Mouse (Mus musculus) T-helper 1 cell (primary cell): ENCODE results near the gene 1110008P14Rik.

ENCODE experiments used
- in situ Hi-C: fragments of 300-600 bp; cut with MboI, MseI; formaldehyde crosslinking; loops from one replicate; pipeline ENCODE4 v1.15.1; 2025; ENCODE audit warnings: high pct_unique_total_duplicates

1110008P14Rik gene

DNA sequence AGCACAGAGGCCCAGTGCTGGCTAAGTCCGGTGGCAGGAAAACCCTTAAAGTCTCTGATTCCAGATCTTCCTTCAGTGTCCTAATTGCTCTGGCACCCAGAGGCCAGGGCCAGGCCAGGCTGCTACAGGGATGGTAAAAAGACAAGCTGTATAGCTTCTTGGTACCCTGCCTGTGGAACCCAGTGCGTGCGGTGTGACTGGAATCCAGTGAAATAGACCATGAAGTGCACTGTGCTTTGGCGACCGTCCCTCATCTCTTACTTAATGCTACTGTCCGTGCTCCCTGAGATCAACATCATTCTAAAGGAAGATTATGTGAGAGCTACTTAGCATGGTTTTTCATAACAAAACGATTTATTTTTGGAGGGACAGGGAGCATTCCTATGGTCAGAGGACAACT is 29.7 kb upstream of the 1110008P14Rik start:
- in situ Hi-C loops = no loop called here

DNA sequence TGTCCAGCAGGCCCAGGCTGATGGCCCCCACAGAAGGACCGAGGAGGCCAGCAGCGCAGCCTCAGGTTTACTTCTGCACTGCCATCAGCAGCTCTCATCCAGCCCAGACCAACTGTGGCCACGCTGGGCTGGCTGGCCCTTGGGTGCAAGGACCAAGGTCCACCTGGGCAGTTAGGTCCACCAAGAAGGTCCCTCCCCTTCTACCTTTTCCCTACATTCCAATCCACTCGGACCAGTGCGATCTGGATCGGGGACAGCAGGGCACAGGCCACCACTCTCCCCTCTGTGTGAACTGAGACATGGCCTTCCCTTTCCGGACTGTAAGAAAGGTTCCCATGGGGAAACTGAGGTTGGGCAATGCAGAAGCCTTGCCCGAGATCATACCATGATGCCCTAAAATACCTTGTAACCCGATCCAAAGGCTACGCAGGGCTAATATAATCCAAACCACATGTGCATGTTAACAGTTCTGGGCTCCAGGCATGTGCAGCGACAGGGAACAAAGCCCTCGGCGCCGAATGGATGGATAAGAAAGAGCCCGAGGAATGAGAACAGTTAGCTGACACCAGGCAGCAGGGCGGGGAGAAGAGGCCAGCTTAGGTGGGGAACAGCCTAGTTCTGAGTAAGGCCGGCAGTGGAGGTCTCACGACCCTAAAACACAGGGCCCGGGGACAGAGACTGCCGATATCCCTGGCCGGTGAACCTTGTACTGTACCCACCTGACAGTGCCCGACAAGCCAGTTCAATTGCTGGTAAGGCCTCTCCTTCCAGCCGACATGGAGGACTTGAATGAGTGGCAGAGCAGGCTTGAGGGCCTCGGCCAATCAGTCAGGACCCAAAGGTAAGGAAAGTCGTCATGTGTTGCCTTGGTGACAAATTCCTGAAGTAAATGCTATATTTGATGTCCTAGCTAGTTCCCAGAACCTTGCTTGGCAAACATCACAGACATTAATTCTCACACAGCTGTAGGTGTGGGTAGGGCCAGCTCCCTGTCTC is 27.0 kb upstream of the 1110008P14Rik start:
- in situ Hi-C loops = loop anchor here (5.0 kb wide), 1 partner anchor 79 kb away; no protein-coding TSS in a partner anchor

DNA sequence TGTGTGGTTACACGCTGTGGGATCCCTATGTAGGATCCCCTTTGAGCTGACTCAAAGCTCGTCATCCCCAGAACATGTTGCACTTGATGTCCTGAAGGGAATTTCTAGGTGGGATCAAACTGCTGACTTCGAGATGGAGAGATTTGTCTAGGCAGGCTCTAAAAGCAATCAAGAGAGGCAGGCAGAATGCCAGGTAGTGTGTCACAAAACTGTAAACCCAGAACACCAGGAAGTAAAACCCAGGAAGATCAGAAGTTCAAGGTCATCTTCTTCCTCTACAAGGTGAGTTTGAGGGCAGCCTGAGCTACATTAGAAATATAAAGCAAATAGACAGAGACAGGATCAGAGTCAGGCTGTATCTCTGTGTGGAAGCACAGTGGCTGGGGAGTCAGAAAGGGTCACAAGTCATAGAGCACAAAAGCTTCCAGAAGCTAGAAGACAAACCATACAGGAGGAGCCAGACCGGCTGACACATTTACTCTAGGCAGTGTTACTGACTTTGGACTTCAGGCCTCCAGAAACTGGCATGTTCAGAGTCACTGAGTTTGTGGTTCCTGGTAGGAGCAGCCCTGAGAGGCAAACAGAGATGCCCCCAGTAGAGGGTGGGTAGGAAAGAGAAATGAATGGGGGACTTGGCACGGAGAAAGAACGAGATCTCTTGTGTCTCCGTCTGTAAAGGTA is 25.5 kb upstream of the 1110008P14Rik start:
- in situ Hi-C loops = loop anchor here (5.0 kb wide), 1 partner anchor 80 kb away; no protein-coding TSS in a partner anchor

DNA sequence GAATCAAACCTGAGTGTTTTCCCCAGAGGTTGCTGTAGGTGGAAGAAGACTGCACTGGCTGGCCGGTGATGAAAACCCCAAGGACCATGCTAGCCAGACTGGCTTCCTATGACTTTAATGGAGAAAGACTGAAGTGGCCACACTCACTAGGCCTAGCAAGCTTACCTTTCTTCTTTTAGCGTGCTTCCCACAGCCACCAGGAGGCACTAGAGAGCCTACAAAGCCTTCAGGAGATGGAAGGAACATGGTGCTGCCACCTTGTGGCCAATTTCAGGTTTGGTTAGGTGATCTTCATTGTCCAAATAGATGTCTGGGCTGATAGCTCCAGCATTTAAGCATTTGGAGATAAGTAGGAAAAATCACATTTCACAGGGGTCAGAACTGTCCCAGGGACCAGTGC is 22.9 kb upstream of the 1110008P14Rik start:
- in situ Hi-C loops = loop anchor here (5.0 kb wide), 1 partner anchor 83 kb away; no protein-coding TSS in a partner anchor

DNA sequence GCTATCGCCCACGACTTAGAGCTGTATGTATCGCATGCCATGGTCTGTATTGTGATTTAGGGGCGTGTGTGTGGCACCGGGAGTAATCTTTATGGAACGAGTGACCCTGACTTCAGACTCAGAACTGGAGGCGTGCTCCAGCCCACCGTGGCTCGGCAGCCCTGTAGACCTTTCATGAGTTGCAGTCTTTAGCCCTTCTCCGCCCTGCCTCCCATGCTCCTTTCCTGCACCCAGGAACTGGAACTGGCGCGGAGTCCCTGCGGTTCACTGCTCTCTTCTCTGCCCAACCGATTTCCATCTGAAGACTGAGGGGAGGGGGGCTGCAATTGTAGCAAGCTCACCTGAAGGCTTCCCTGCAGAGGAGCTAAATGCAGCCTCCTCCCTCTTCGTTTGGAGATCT is 15.0 kb upstream of the 1110008P14Rik start:
- in situ Hi-C loops = no loop called here

DNA sequence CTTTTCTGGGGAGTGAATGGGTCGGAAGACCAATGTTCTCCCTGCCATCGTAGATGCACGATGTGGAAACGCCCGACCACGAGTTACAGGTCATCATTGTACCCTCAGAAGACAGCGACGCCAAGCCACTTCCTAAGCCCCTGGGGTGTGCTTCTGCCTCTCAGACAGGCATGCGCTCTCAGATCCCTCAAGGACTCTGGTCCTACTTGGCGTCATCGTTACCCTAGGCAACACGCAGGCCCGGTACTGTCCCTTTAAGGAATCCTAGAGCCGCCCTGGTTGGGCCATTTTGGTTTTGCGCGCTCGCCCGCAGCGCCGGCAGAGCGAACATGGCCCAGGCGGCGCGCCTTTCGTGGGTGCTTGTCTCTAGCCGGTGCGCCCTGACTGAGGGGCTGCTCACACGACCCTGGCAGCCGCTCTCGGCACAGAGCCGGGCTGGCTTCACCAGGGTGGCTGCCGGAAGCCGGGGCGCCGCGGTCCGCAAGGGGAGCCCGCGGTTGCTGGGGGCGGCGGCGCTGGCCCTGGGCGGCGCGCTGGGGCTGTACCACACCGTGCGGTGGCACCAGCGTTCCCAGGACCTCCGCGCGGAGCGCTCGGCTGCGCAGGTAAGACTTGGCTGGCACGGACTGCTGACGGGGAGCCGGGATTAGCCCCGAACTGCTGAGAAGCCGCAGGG is 14.3 kb upstream of the 1110008P14Rik start:
- in situ Hi-C loops = no loop called here

DNA sequence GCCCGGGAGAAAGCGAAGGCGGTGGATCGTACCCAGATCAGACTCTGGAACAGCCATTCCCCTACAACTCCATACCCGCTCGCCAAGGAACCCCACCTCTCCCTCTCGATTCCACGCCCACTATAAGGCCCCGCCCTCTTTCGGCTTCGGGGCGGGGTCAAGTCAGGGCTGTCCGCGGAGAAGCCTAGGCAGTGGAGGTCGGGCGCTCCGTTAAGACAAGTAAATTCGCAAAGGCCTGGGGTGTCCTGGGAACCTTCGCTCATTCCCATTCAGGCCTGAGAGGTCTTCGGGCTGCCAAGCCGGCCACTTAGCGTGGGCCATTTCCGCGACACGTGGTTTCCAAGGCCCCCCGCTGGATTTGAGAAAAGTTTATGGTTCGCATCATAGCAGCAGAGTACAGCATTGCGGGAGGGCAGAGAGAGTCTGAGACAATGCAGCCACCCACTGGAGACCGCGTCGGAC is 13.8 kb upstream of the 1110008P14Rik start, which contains the start of gene Ptges2:
Gene Ptges2 (plus strand): TSS at position 413 of the 462 bp plus-strand sequence.
- in situ Hi-C loops = no loop called here

DNA sequence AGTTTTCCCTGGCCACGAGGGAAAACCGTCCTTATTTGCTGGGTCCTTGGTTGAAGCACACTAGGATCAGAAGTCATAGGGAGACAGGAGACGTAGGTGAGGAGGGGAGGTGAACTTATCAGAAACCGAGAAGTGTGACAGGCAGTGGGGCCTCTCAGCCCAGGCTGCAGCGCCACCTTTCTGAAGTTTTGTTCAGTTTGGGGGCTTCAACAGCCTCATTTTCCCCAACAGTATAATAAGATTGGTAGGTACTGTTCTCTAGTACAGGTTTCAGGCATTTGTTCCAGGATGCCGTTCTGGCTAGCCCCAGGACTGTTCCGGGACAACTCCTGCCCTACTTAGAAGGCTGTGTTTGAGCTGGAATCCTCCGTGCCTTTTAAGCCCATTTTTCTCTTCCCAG is 13.2 kb upstream of the 1110008P14Rik start:
- in situ Hi-C loops = no loop called here

DNA sequence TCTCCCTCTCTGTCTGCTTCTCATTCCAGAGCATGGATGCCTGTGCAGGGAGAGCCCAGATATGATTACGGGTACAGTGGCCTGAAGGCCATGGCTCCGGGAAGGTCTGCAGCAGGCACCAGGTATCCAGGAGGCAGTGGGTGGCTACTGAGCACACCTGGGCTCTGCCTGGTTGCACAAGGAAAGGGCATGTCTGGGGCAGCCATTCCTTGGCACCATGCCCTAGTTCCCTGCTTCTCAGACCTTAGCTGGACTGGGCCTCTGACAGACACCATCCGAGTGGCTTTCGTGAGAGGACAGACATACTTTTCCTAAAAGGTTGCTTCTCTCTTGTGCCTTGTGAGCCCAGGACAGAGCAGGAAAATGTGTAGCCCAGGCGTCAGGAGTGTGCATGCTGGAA is 10.3 kb upstream of the 1110008P14Rik start:
- in situ Hi-C loops = no loop called here

DNA sequence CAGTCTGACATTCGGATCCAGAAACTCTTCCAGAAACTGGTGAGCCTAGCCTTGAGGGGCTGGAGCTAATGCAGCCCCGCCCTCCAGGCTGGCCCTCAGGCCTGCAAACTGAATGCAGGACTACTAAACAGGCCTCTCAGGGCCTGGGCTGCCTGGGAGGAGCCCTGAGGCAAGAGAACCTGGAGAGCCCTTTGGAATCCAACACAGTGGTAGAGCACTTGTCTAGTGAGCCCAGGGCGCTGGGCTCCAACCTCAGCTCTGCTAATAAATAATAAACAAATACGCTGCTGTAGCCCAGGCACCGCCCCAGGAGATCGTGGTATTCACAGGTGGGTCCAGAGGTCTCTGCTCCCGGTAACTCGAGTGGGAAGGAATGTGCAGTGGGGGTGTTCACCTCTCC is 9.1 kb upstream of the 1110008P14Rik start:
- in situ Hi-C loops = no loop called here

DNA sequence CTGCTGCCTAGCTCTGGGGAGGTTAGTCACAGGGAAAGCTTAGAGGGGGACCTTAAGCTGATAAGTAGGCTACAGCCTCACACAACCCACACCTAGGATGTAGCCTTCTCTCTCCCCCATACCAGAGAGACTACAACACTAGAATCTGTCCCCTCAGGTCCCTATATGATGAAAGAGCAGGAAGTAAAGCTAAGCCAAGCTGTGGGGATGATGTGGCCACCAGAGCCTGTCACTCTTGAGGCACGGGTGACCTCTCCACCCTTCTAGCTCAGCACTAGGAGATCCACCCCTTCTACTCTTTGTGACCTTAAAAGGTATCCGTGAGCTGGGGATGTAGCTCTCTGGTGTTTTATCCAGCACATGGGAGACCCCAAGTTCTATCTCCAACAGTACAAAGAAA is 7.4 kb upstream of the 1110008P14Rik start:
- in situ Hi-C loops = no loop called here

DNA sequence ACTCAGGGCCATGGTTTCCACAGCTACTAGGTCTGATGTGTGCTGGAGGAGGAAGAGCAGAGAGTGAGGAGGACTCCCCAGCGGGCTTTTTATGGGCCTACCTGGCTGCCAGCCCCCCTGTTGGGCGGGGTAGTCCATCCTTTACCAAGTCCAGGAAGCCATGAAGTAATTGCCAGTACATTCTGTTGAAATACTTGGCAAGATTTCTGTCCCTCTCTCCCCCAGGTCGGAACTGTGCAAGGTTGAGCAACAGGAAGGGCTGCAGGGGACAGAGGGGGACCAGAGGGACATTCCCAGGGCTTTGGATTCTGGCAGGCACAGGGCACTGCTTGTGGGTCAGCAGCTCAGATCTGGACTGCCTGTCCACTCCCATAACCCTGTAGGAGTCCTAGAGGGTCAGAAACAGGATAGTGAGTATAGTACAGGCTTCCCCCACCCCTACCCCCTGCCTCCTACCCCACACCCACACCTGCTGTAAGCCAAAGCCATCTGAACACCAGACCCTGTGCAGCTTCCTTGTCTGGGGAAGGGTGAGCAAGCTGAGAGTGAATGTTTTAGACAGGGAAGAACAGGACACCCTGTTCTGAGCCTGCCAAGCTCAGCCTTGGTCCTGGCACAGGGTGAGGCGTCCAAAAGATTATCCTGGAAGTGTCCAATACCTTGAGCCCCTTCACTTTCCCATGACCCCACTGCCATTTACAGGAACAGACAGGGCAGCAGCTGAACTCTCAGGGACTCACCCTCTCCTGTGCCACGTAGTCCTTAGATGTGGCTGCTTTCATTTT is 6.2 kb upstream of the 1110008P14Rik start, which contains the start of gene Lcn2:
Gene Lcn2 (minus strand): TSS at position 547 of the 785 bp plus-strand sequence.
- in situ Hi-C loops = no loop called here

DNA sequence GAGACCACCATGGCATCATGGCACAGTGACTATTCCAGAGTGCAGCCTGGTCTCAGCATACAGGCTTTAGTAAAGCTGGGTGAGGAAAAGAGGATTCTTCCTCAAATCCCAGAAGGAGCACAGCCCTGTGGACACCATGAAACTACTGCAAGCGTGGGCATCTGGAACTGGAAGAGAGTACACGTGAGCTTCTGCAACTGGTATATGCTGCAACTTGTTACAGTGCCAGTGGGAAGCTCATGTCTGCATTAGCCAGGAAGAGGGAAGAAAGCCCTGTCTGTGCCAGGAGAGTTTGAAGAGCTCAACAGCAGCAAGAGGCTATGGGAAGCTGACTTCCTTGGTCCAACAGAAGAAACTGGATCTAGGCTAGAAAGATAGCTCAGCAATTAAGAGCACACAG is 951 bp upstream of the 1110008P14Rik start:
- in situ Hi-C loops = loop anchor here (5.0 kb wide), 1 partner anchor 70 kb away; no protein-coding TSS in a partner anchor

DNA sequence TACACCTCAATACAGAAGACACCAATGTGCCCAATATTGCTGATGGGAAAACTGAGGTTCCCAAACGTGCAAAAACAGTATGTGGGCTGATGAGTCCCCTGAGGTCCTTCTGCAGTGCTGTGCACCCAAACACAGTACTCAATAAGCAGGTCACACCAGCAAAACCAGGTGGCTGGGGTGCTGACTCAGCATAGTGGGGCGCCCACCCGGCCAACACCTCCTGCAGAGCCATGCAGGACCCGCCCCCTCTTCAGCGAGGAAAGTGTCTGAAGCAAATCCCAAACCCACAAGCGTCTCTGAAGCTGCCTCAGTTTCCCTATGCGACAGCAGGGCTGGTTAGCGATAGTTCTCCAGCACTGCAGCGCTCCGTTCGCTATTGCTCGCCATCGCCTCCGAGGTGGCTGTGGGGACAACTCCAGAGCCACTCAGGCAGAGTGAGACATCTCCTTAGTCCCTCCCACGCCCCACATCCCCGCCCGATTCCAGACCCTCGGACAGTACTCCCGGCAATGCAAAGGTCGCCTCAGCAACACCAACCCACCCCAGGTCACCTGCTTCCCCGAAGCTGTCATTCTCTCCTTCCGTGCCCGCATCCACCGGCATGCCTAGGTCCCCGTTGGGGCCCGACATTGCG is 480 bp downstream of the 1110008P14Rik start:
- in situ Hi-C loops = loop anchor here (5.0 kb wide), 1 partner anchor 69 kb away; no protein-coding TSS in a partner anchor

DNA sequence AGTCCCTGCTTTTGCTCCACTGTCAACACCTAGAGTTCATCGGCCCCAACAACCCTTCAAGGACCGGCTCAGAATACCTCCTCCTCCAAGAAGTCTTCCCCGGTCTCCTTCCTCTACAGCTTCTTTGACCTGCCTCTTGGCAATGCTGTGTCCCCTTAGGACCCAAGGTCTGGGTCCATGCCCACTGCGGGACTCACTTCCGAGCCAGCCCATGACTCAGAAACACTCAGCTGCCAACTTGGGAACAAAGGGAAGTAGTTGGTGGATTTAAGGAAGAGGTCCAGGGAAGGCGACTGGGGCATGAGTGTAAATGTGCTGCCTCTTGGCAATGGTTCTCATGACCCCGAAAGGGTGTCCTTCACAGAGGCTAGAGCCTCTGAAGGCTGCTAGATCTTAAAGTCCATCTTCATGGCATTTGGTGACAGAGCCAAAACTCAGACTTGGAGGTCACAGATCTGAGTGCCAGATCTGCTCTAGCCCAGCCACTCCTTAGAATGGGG is 1.7 kb downstream of the 1110008P14Rik start:
- in situ Hi-C loops = loop anchor here (5.0 kb wide), 1 partner anchor 68 kb away; no protein-coding TSS in a partner anchor

DNA sequence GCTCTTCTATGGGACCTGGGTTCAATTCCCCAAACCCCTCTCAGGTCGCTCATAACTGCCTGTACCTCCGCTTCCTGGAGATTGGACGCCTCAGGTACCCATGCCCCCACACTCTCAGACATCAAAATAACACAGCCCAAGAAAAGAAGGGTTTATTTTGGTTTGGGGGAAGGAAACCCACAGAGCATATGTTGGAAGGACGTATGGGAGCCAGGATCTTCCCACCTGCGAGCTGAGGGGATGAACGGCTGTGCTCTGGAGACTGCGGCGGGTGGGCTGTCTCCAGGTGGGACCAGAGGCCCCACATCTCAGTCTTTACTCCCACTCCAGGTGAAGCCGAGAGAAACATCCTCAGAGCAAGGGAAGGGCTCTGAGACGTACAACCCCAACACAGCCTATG is 4.8 kb downstream of the 1110008P14Rik start:
- in situ Hi-C loops = no loop called here

DNA sequence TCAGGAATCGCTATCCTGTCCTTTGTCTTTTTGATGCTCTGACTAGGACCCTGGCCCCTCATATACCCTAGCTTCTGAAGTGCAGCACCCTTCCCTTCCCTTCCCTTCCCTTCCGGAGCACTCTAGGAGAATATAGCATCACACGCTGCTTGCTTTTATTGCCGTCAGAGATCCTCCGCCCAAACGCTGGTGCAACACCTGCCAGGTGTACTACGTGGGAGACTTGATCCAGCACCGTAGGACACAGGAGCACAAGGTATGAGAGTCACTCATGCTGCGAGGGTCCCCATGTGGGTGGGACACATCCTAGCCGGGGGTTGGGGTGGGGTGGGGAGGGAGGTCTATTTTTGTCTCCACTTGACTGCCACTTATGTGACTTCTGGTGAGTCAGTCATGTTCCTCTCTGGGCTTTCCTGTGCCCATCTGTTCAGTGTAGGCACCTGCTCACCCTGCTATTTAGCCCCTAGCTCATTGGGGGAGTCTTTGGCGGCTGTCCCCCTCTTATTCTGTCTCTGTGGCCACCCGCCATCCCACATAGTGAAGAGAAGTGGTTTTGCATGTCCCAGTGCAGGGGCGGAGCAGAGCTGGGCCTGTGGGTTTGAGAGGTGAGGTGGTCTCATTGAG is 6.3 kb downstream of the 1110008P14Rik start:
- in situ Hi-C loops = no loop called here

DNA sequence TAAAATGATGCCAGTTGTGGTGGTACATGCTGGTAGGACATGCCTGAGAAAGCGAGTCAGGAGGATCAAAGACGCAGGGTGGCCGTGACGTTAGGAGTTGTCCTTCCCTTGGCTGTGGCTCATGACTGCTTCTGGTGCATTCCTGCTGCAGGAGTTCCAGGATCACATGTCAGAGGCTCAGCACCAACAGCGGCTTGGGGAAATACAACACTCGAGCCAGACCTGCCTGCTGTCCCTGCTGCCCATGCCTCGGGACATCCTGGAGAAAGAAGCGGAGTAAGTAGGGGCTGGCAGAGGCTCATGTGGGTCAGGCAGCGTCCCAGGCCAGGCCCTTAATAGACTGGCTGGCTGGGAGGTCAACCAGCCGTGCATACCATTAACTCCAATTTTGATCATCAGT is 7.5 kb downstream of the 1110008P14Rik start:
- in situ Hi-C loops = no loop called here

DNA sequence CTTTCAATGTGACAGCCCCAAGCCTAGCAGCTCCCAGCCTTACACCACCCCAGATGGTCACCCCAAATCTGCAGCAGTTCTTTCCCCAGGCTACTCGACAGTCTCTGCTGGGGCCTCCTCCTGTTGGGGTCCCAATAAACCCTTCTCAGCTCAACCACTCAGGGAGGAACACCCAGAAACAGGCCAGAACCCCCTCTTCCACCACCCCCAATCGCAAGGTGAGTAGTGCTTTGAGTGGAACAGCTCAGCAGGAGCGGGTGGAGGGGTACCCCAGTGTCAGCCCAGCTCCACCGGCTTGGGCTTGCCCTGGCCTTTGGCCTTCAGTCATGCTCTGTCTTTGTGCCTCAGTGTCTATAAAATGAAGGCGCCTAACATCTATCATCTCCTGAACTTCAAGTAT is 14.4 kb downstream of the 1110008P14Rik start:
- in situ Hi-C loops = no loop called here

DNA sequence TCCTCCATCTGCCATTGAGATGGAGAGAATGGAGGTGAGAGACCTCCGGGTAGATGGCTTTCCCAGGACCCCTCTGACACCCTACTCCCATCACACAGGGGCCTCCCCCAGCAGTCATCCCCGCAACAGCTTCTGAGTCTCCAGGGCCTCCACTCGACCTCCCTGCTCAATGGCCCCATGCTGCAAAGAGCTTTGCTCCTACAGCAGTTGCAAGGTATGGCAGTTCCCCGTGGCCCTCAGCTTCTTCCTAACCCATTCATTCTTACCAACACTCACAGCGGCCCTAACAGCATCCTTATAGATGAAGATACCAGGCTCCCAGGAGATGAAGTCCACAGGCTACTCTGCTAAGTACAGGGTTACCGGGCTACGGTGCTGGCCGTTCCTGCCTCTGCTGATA is 17.6 kb downstream of the 1110008P14Rik start:
- in situ Hi-C loops = no loop called here
